Mouse (Mus musculus): ENCODE results near the gene Exosc9.

DNA sequence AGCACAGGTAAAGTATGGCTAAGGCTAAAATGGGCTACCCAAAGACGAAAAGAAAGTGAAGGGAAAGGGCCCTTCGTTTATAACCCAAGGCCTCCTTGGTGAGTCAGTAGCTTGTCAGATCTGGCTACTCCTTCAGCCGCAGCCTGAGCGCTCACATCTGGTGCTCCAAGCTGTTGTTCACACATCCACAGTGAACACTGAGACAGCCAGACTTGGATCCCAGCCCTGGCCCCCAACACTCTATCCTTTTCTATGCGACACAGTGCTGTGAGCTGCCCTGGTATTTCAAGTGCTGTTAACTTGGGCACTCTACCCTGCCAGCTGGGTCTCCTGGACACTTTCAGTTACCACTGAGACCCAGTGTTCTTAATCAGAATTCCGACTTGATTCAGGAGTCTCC is 22.1 kb upstream of the Exosc9 start:
- TF ChIP-seq POLR2A (IDR thresholded peaks at IDR 0.05; ENCODE audit: borderline replicate concordance, insufficient read depth, low read length) (no peak), CTCF (IDR thresholded peaks at IDR 0.05; ENCODE audit: borderline replicate concordance, insufficient read depth, low read depth, low read length) (no peak)
